Comparison of ENCODE assay signal across 14 mouse cellular contexts in genomic region chr11:94150519-94151470, GRCm38 (mm10).
DNase-seq lines count a peak whose midpoint lies in the region; ATAC-seq lines count a peak whose summit lies in the region.
"Had no signal": no experiment of that assay in that cellular context is flagged by ENCODE, and none has a peak within 500 bp of the region (broad histone marks: within the 10 kb centered on the region; RNA-seq: fewer than 3 reads in every experiment).

No protein-coding gene starts in this region.

- no peaks in the 10 kb centered on the region for H3K36me3 ChIP-seq in limb, embryonic 12.5 days
- H3K36me3 ChIP-seq in limb, embryonic 10.5 days = no peaks in the 10 kb centered on the region
- no peaks in the 10 kb centered on the region for H3K36me3 ChIP-seq in embryonic facial prominence, embryonic 10.5 days (replicated peaks)
- H3K36me3 ChIP-seq in midbrain, embryonic 13.5 days = no peaks in the 10 kb centered on the region

- H3K27me3 ChIP-seq in limb, embryonic 12.5 days = peaks cover 16% of the 10 kb centered on the region; the same call in 1 of the 2 replicates
- H3K27me3 ChIP-seq in limb, embryonic 10.5 days (ENCODE audit: low read depth, poor library complexity, severe bottlenecking) = peaks cover 49% of the 10 kb centered on the region
- H3K27me3 ChIP-seq in embryonic facial prominence, embryonic 10.5 days (replicated peaks; ENCODE audit: low read depth, poor library complexity, severe bottlenecking) = peaks cover 62% of the 10 kb centered on the region
- no peaks in the 10 kb centered on the region for H3K27me3 ChIP-seq in midbrain, embryonic 13.5 days

- no peak overlapping the region for H3K4me3 ChIP-seq in limb, embryonic 12.5 days (replicated peaks)
- no peak overlapping the region for H3K4me3 ChIP-seq in limb, embryonic 10.5 days
- H3K4me3 ChIP-seq in embryonic facial prominence, embryonic 10.5 days = peak overlapping the region; percentile 6; the same call in 1 of the 2 replicates
- no peak overlapping the region for H3K4me3 ChIP-seq in midbrain, embryonic 13.5 days (replicated peaks)

- no peaks in the 10 kb centered on the region for H3K9me3 ChIP-seq in limb, embryonic 12.5 days
- H3K9me3 ChIP-seq in limb, embryonic 10.5 days (replicated peaks) = no peaks in the 10 kb centered on the region
- H3K9me3 ChIP-seq in embryonic facial prominence, embryonic 10.5 days = no peaks in the 10 kb centered on the region
- no peaks in the 10 kb centered on the region for H3K9me3 ChIP-seq in midbrain, embryonic 13.5 days

- H3K9ac ChIP-seq in limb, embryonic 12.5 days (replicated peaks) = 0 out of 2 replicates have a peak overlapping the region, but pooled peaks have one; percentile 3
- H3K9ac ChIP-seq in midbrain, embryonic 13.5 days (replicated peaks) = no peak overlapping the region

- WGBS in limb, embryonic 12.5 days = 37% methylated on average over 25 of the region's 25 CpGs
- WGBS in limb, embryonic 10.5 days = 30% methylated on average over 25 of the region's 25 CpGs
- 30% methylated on average over 25 of the region's 25 CpGs for WGBS in embryonic facial prominence, embryonic 10.5 days
- 30% methylated on average over 24 of the region's 25 CpGs for WGBS in midbrain, embryonic 13.5 days

- H3K4me2 ChIP-seq in limb, embryonic 12.5 days = 0 out of 2 replicates have a peak overlapping the region, but pooled peaks have one; percentile 10
- H3K4me2 ChIP-seq in midbrain, embryonic 13.5 days (replicated peaks) = no peak overlapping the region

- H3K27ac ChIP-seq in limb, embryonic 12.5 days = no peak overlapping the region
- H3K27ac ChIP-seq in limb, embryonic 10.5 days = no peak overlapping the region
- no peak overlapping the region; the same call in 1 of the 2 replicates for H3K27ac ChIP-seq in embryonic facial prominence, embryonic 10.5 days (replicated peaks)
- H3K27ac ChIP-seq in midbrain, embryonic 13.5 days = peak overlapping the region; percentile 47

- ATAC-seq in limb, embryonic 12.5 days (ENCODE audit: insufficient number of reproducible peaks, insufficient read depth, low FRiP score, low TSS enrichment, low read depth) = no peak
- ATAC-seq in midbrain, embryonic 13.5 days = peak; percentile 15; the same call in 1 of the 2 replicates
- no peak for ATAC-seq in megakaryocyte progenitor cell, adult 5-6 weeks (replicated peaks; ENCODE audit: poor library complexity)
- ATAC-seq: activated CD4-positive, CD25-positive, alpha-beta regulatory T cell, adult 4 months had no signal

- peaks cover 11% of the 10 kb centered on the region for H3K4me1 ChIP-seq in limb, embryonic 12.5 days (replicated peaks)
- peaks cover 28% of the 10 kb centered on the region for H3K4me1 ChIP-seq in limb, embryonic 10.5 days
- H3K4me1 ChIP-seq in embryonic facial prominence, embryonic 10.5 days = peaks cover 27% of the 10 kb centered on the region
- H3K4me1 ChIP-seq in midbrain, embryonic 13.5 days (replicated peaks) = peaks cover 24% of the 10 kb centered on the region

- DNase-seq in heart, adult 11 months = peak; percentile 87
- no peak for DNase-seq in heart, adult 9 months (ENCODE audit: low spot score in 2 of 2)
- DNase-seq in limb, embryonic 10.5 days (ENCODE audit: low spot score) = no peak
- peak; percentile 41 for DNase-seq in embryonic facial prominence, embryonic 10.5 days (ENCODE audit: low spot score)
- DNase-seq in thymus, postnatal 14 days = no peak
- DNase-seq: gastrocnemius, postnatal 25 days; layer of hippocampus, adult 9-11 months; lung, postnatal 36 days; right cerebral cortex, postnatal 4 days; thymus, postnatal 36 days had no signal

Comparison
In these comparisons a context has a peak if more than half of its experiments do, and no peak if none do; other contexts are left out.
1. DNase-seq: peak in heart, adult 11 months (single experiment) and embryonic facial prominence, embryonic 10.5 days (single experiment); none in heart, adult 9 months (0 of 2), limb, embryonic 10.5 days (single experiment) and thymus, postnatal 14 days (single experiment).